Mouse (Mus musculus): ENCODE measurements around the gene Cutal. TPM values are rescaled to one million over a fixed set of nuclear protein-coding genes. Genes with fewer than 3 reads are reported as not detected.
A peak's percentile ranks its signal among the peaks of the same experiment; 100 is the strongest.

Gene Cutal
- polyA plus RNA-seq, 1 experiment, result 0.02 TPM

GRCm38 (mm10) chr2:34937460-34937859 is 63.3 kb downstream of the Cutal start:
- no peak for TF ChIP-seq CTCF (IDR thresholded peaks at IDR 0.05; ENCODE audit: control insufficient read depth, insufficient read depth, insufficient read length)
- no peak for TF ChIP-seq MAX (IDR thresholded peaks at IDR 0.05)
- TF ChIP-seq MYOD1 (IDR thresholded peaks at IDR 0.05; ENCODE audit: control insufficient read depth, insufficient read length, low read depth), result no peak
- TF ChIP-seq FOSL1 (IDR thresholded peaks at IDR 0.05; ENCODE audit: insufficient read depth, low read length, poor library complexity, severe bottlenecking), result no peak
- no peak for TF ChIP-seq MYOG (IDR thresholded peaks at IDR 0.05; ENCODE audit: control insufficient read depth, extremely low read depth, insufficient read length)
- no peak for TF ChIP-seq USF1 (IDR thresholded peaks at IDR 0.05; ENCODE audit: low read depth)
- TF ChIP-seq CEBPB (IDR thresholded peaks at IDR 0.05; ENCODE audit: low read depth), result no peak
- Histone ChIP-seq H3K27me3 (ENCODE audit: control insufficient read depth, insufficient read depth, insufficient read length) (peaks cover 13% of the 10 kb centered on the region), H3K4me3 (ENCODE audit: insufficient read depth, poor library complexity, severe bottlenecking) (no peak overlapping the region), H3K79me2 (ENCODE audit: control insufficient read depth, insufficient read depth) (no peaks in the 10 kb centered on the region), H3ac (ENCODE audit: control insufficient read depth, insufficient read length, low read depth) (no peak overlapping the region), H3K79me3 (ENCODE audit: low read depth) (no peaks in the 10 kb centered on the region), H3K36me3 (ENCODE audit: control insufficient read depth, insufficient read depth) (no peaks in the 10 kb centered on the region)

- Histone ChIP-seq H3K79me2 (ENCODE audit: control insufficient read depth, insufficient read depth) (no peaks in the 10 kb centered on the region), H3K27me3 (ENCODE audit: control insufficient read depth, insufficient read depth, insufficient read length) (peaks cover 18% of the 10 kb centered on the region), H3ac (ENCODE audit: control insufficient read depth, insufficient read length, low read depth) (no peak overlapping the region), H3K79me3 (ENCODE audit: low read depth) (no peaks in the 10 kb centered on the region), H3K4me3 (ENCODE audit: insufficient read depth, poor library complexity, severe bottlenecking) (no peak overlapping the region), H3K36me3 (ENCODE audit: control insufficient read depth, insufficient read depth) (no peaks in the 10 kb centered on the region)
- TF ChIP-seq FOSL1 (IDR thresholded peaks at IDR 0.05; ENCODE audit: insufficient read depth, low read length, poor library complexity, severe bottlenecking) (no peak), CEBPB (IDR thresholded peaks at IDR 0.05; ENCODE audit: low read depth) (peak; percentile 38), MYOD1 (IDR thresholded peaks at IDR 0.05; ENCODE audit: control insufficient read depth, insufficient read length, low read depth) (no peak), USF1 (IDR thresholded peaks at IDR 0.05; ENCODE audit: low read depth) (peak; percentile 72), CTCF (IDR thresholded peaks at IDR 0.05; ENCODE audit: control insufficient read depth, insufficient read depth, insufficient read length) (no peak)
These were observed 64.3 kb downstream of the Cutal start for GRCm38 (mm10) chr2:34938269-34939208.

DNA sequence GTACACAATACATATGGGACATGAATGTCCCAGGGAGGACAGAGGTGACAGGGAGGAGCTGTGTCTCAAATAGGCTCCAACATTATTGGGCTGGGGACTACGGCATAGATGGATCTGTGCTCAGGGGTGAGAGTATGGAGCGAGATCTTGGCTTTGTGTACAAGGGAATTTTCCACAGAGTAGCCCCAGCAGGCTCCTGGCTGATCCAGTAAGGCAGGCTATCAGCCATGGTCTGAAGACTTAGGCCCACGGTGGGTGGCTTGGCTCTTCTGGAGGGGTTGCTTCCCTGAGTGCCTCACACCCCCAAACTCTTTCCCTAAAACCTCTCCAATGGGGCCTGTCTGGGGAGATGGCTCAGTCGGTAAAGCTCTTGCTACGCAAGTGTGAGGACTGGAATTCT is 66.0 kb downstream of the Cutal start:
- TF ChIP-seq CTCF (IDR thresholded peaks at IDR 0.05; ENCODE audit: control insufficient read depth, insufficient read depth, insufficient read length), result no peak
- TF ChIP-seq MAX (IDR thresholded peaks at IDR 0.05), result no peak
- TF ChIP-seq CEBPB (IDR thresholded peaks at IDR 0.05; ENCODE audit: low read depth), result no peak
- TF ChIP-seq MYOD1 (IDR thresholded peaks at IDR 0.05; ENCODE audit: control insufficient read depth, insufficient read length, low read depth), result no peak
- TF ChIP-seq FOSL1 (IDR thresholded peaks at IDR 0.05; ENCODE audit: insufficient read depth, low read length, poor library complexity, severe bottlenecking), result no peak
- TF ChIP-seq USF1 (IDR thresholded peaks at IDR 0.05; ENCODE audit: low read depth), result no peak
- no peak overlapping the region for H3ac ChIP-seq (ENCODE audit: control insufficient read depth, insufficient read length, low read depth)
- H3K79me2 ChIP-seq (ENCODE audit: control insufficient read depth, insufficient read depth), result no peaks in the 10 kb centered on the region

GRCm38 (mm10) chr2:34941061-34941675 is 67.0 kb downstream of the Cutal start:
- no peak for TF ChIP-seq CTCF (IDR thresholded peaks at IDR 0.05; ENCODE audit: control insufficient read depth, insufficient read depth, insufficient read length)
- no peak for TF ChIP-seq USF1 (IDR thresholded peaks at IDR 0.05; ENCODE audit: low read depth)
- TF ChIP-seq MYOD1 (IDR thresholded peaks at IDR 0.05; ENCODE audit: control insufficient read depth, insufficient read length, low read depth), result peak; percentile 31
- Histone ChIP-seq H3K36me3 (ENCODE audit: control insufficient read depth, insufficient read depth) (no peaks in the 10 kb centered on the region), H3K27me3 (ENCODE audit: control insufficient read depth, insufficient read depth, insufficient read length) (peaks cover 18% of the 10 kb centered on the region), H3K79me3 (ENCODE audit: low read depth) (no peaks in the 10 kb centered on the region), H3ac (ENCODE audit: control insufficient read depth, insufficient read length, low read depth) (no peak overlapping the region), H3K79me2 (ENCODE audit: control insufficient read depth, insufficient read depth) (no peaks in the 10 kb centered on the region), H3K4me3 (ENCODE audit: insufficient read depth, poor library complexity, severe bottlenecking) (no peak overlapping the region)

More for the DNA sequence above, 66.0 kb downstream of the Cutal start:
- Histone ChIP-seq H3K4me3 (ENCODE audit: insufficient read depth, poor library complexity, severe bottlenecking) (no peak overlapping the region), H3K36me3 (ENCODE audit: control insufficient read depth, insufficient read depth) (no peaks in the 10 kb centered on the region), H3K27me3 (ENCODE audit: control insufficient read depth, insufficient read depth, insufficient read length) (peaks cover 18% of the 10 kb centered on the region), H3K79me3 (ENCODE audit: low read depth) (no peaks in the 10 kb centered on the region)

Other genes with a start within 250 kb of the Cutal start
- gene Gapvd1, start 119.2 kb upstream of the Cutal start, polyA plus RNA-seq (2012; fragmentation: generic; extraction: Trizol), result 23.6 TPM
- 520 TPM for gene Hspa5, start 102.4 kb upstream of the Cutal start, polyA plus RNA-seq (2012; fragmentation: generic; extraction: Trizol)
- 59.9 TPM for gene Rabepk, start 74.5 kb upstream of the Cutal start, polyA plus RNA-seq (2012; fragmentation: generic; extraction: Trizol)
- gene Fbxw2, start 48.1 kb upstream of the Cutal start, polyA plus RNA-seq (2012; fragmentation: generic; extraction: Trizol), result 43.7 TPM
- gene Gm34653, start 41.4 kb upstream of the Cutal start, polyA plus RNA-seq (2012; fragmentation: generic; extraction: Trizol), result 0.04 TPM
- 38.2 TPM for gene Psmd5, start 572 bp downstream of the Cutal start, polyA plus RNA-seq (2012; fragmentation: generic; extraction: Trizol)
- gene Phf19, start 39.6 kb downstream of the Cutal start, polyA plus RNA-seq (2012; fragmentation: generic; extraction: Trizol), result 7.6 TPM
- 1.8 TPM for gene Traf1, start 87.4 kb downstream of the Cutal start, polyA plus RNA-seq (2012; fragmentation: generic; extraction: Trizol)
- under 0.01 TPM for gene Hc, start 187.0 kb downstream of the Cutal start, polyA plus RNA-seq (2012; fragmentation: generic; extraction: Trizol)
- gene AI182371, start 227.1 kb downstream of the Cutal start, polyA plus RNA-seq (2012; fragmentation: generic; extraction: Trizol), result not detected
- gene Cntrl, start 235.1 kb downstream of the Cutal start, polyA plus RNA-seq (2012; fragmentation: generic; extraction: Trizol), result 4.0 TPM

All from C2C12 (cell line).